Mouse (Mus musculus): ENCODE data around the gene Rgs19.
A peak's percentile ranks its signal among the peaks of the same experiment; 100 is the strongest.

Rgs19 gene

GRCm38 (mm10) chr2:181653523-181653922, 40.3 kb downstream of the Rgs19 start:
- DNase-seq (ENCODE audit: low read depth, low spot score), result no peak

GRCm38 (mm10) chr2:181653065-181653464, 40.7 kb downstream of the Rgs19 start:
- DNase-seq (ENCODE audit: low read depth, low spot score), result no peak

- no peak for DNase-seq (ENCODE audit: low read depth, low spot score)
These were observed 44.9 kb downstream of the Rgs19 start for GRCm38 (mm10) chr2:181648926-181649325.

GRCm38 (mm10) chr2:181646626-181647472, 46.9 kb downstream of the Rgs19 start:
- no peak for DNase-seq (ENCODE audit: low read depth, low spot score)

GRCm38 (mm10) chr2:181645666-181646065, 48.1 kb downstream of the Rgs19 start:
- DNase-seq (ENCODE audit: low read depth, low spot score), result no peak

GRCm38 (mm10) chr2:181644361-181644760, 49.4 kb downstream of the Rgs19 start:
- peak; percentile 67 for DNase-seq (ENCODE audit: low read depth, low spot score)

All from CD4-positive, CD25-positive, alpha-beta regulatory T cell, adult 2 months (primary cell).